Mouse (Mus musculus) E14TG2a.4 (cell line): ENCODE results near the gene Zfp668.

Experiments
- H3K27me3 ChIP-seq: 2 replicates; pipeline ENCODE4 v1.6.1; 2014; ENCODE audit warnings: low read length, control low read depth; ENCODE audit not compliant: insufficient read depth
- H3K36me3 ChIP-seq: 2 replicates; pipeline ENCODE4 v1.6.1; 2014; ENCODE audit warnings: low read length, control low read depth; ENCODE audit not compliant: insufficient read depth
- H3K4me1 ChIP-seq: replicated peaks from 2 replicates; pipeline ENCODE4 v1.6.1; 2014; ENCODE audit warnings: low read depth, low read length, control low read depth
- H3K4me3 ChIP-seq: replicated peaks from 2 replicates; pipeline ENCODE4 v1.5.1; 2014; ENCODE audit warnings: mild to moderate bottlenecking, low read length
- H3K9me3 ChIP-seq: 2 replicates; pipeline ENCODE4 v1.6.1; 2014; ENCODE audit warnings: low read length, control low read depth
- CTCF ChIP-seq: conservative IDR thresholded peaks from 2 replicates; pipeline ENCODE4 v1.5.1; 2014; ENCODE audit warnings: low read length
- NANOG ChIP-seq: IDR thresholded peaks from 2 replicates; pipeline ENCODE4 v1.6.1; 2014; ENCODE audit warnings: borderline replicate concordance, low read length, mixed read lengths
- POU5F1 ChIP-seq: IDR thresholded peaks from 2 replicates; pipeline ENCODE4 v1.6.1; 2014; ENCODE audit warnings: low read length, borderline replicate concordance

Gene Zfp668

GRCm38 (mm10) chr7:127820836-127821509, 55.7 kb downstream of the Zfp668 start:
- no peaks in the 10 kb centered on the region for H3K36me3 ChIP-seq
- H3K27me3 ChIP-seq, result peaks cover 30% of the 10 kb centered on the region
- TF ChIP-seq NANOG (no peak), CTCF (no peak), POU5F1 (no peak)
- peaks cover 24% of the 10 kb centered on the region for H3K4me1 ChIP-seq
- no peak overlapping the region for H3K4me3 ChIP-seq
- H3K9me3 ChIP-seq, result no peaks in the 10 kb centered on the region

- Histone ChIP-seq H3K4me3 (no peak overlapping the region), H3K27me3 (peaks cover 30% of the 10 kb centered on the region), H3K36me3 (no peaks in the 10 kb centered on the region), H3K4me1 (peaks cover 34% of the 10 kb centered on the region), H3K9me3 (no peaks in the 10 kb centered on the region)
- TF ChIP-seq CTCF (no peak), POU5F1 (no peak), NANOG (no peak)
Measured at GRCm38 (mm10) chr7:127817776-127818175, 58.9 kb downstream of the Zfp668 start.

- TF ChIP-seq CTCF (no peak), NANOG (no peak), POU5F1 (no peak)
- Histone ChIP-seq H3K4me3 (no peak overlapping the region), H3K9me3 (no peaks in the 10 kb centered on the region), H3K36me3 (no peaks in the 10 kb centered on the region), H3K27me3 (peaks cover 31% of the 10 kb centered on the region), H3K4me1 (peaks cover 38% of the 10 kb centered on the region)
Measured at GRCm38 (mm10) chr7:127817053-127817452, 59.6 kb downstream of the Zfp668 start.

GRCm38 (mm10) chr7:127815954-127816821, 60.4 kb downstream of the Zfp668 start:
- H3K4me3 ChIP-seq, result peak overlapping the region; percentile 50
- TF ChIP-seq CTCF, result no peak
- TF ChIP-seq POU5F1, result no peak
- no peak for TF ChIP-seq NANOG
- H3K4me1 ChIP-seq, result peaks cover 46% of the 10 kb centered on the region
- no peaks in the 10 kb centered on the region for H3K36me3 ChIP-seq
- peaks cover 32% of the 10 kb centered on the region for H3K27me3 ChIP-seq
- no peaks in the 10 kb centered on the region for H3K9me3 ChIP-seq

GRCm38 (mm10) chr7:127815116-127815665, 61.4 kb downstream of the Zfp668 start:
- Histone ChIP-seq H3K27me3 (peaks cover 35% of the 10 kb centered on the region), H3K4me1 (peaks cover 55% of the 10 kb centered on the region), H3K36me3 (no peaks in the 10 kb centered on the region), H3K9me3 (no peaks in the 10 kb centered on the region), H3K4me3 (peak overlapping the region; percentile 54)
- TF ChIP-seq NANOG (no peak), CTCF (no peak), POU5F1 (no peak)

- H3K27me3 ChIP-seq, result peaks cover 35% of the 10 kb centered on the region
- peak overlapping the region; percentile 54 for H3K4me3 ChIP-seq
- H3K36me3 ChIP-seq, result no peaks in the 10 kb centered on the region
- H3K9me3 ChIP-seq, result no peaks in the 10 kb centered on the region
- peaks cover 64% of the 10 kb centered on the region for H3K4me1 ChIP-seq
- TF ChIP-seq NANOG (no peak), POU5F1 (no peak), CTCF (no peak)
Measured at GRCm38 (mm10) chr7:127814241-127814921, 62.2 kb downstream of the Zfp668 start.

GRCm38 (mm10) chr7:127813821-127814220, 62.8 kb downstream of the Zfp668 start:
- H3K9me3 ChIP-seq, result no peaks in the 10 kb centered on the region
- H3K4me1 ChIP-seq, result peaks cover 69% of the 10 kb centered on the region
- H3K4me3 ChIP-seq, result 0 out of 2 replicates have a peak overlapping the region, but pooled peaks have one; percentile 54
- peaks cover 35% of the 10 kb centered on the region for H3K27me3 ChIP-seq
- no peak for TF ChIP-seq NANOG
- no peak for TF ChIP-seq CTCF
- TF ChIP-seq POU5F1, result no peak
- H3K36me3 ChIP-seq, result no peaks in the 10 kb centered on the region
